In the genomic region with DNA sequence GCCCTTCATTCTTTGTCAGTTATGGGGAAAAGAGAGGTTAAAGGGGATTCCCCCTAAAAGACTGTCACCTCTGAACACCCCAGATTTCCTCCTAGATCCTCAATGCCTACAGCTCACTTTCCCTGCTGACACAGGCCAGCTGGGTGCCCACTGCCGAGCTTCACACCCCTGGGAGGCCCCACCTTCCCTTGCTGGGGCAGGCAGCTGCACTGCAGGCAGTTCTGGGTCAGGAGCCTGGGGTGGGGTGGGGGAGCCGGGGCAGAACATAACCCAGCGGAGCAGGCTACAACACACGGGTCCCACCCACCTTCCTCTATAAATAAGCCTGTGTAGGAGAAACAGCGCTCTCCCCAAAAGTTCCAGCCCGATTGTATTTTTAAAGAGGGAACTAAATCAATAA, we compare ENCODE assay signal across 20 mouse cellular contexts. TPM values are rescaled to one million over a fixed set of nuclear protein-coding genes. Genes with fewer than 3 reads are reported as not detected.
A peak's percentile ranks its signal among the peaks of the same experiment; 100 is the strongest.
DNase-seq lines count a peak whose midpoint lies in the region; ATAC-seq and TF ChIP-seq lines count a peak whose summit lies in the region.
"Had no signal": no experiment of that assay in that cellular context is flagged by ENCODE, and none has a peak within 500 bp of the region (broad histone marks: within the 10 kb centered on the region; RNA-seq: fewer than 3 reads in every experiment).

No protein-coding gene starts in this region.

- TF ChIP-seq CTCF in left cerebral cortex, adult 2 months (IDR thresholded peaks at IDR 0.05): no peak
- no peak for TF ChIP-seq CTCF in liver, postnatal 0 days (IDR thresholded peaks at IDR 0.05; ENCODE audit: low read depth)

- intact Hi-C loops in heart, postnatal 14 days (cut with DNase I): loop anchor here (5.0 kb wide), 1 partner anchor 33 kb away; no protein-coding TSS in a partner anchor
- intact Hi-C loops in left cerebral cortex, adult 2 months (cut with DNase I): no loop called here
- intact Hi-C loops in left cerebral cortex, postnatal 14 days (cut with DNase I): no loop called here

- 0 out of 2 replicates have a peak overlapping the region, but pooled peaks have one; percentile 1 for H3K9ac ChIP-seq in heart, embryonic 15.5 days
- H3K9ac ChIP-seq in embryonic facial prominence, embryonic 14.5 days (ENCODE audit: low read depth, low read length): 0 out of 2 replicates have a peak overlapping the region, but pooled peaks have one; percentile 37
- H3K9ac ChIP-seq in liver, postnatal 0 days (replicated peaks): no peak overlapping the region

- H3K79me2 ChIP-seq in myocyte (ENCODE audit: control insufficient read depth, insufficient read depth): no peaks in the 10 kb centered on the region

- 30% methylated on average over 6 of the region's 6 CpGs for WGBS in heart, embryonic 15.5 days
- 37% methylated on average over 6 of the region's 6 CpGs for WGBS in embryonic facial prominence, embryonic 14.5 days
- 41% methylated on average over 6 of the region's 6 CpGs for WGBS in liver, postnatal 0 days (ENCODE audit: insufficient replicate concordance)

- ATAC-seq in heart, embryonic 15.5 days (replicated peaks; ENCODE audit: insufficient number of reproducible peaks, insufficient read depth, low FRiP score, low read depth): no peak
- no peak for ATAC-seq in embryonic facial prominence, embryonic 14.5 days (ENCODE audit: low read depth)
- ATAC-seq in liver, postnatal 0 days: no peak
- ATAC-seq: CD4-positive, CD25-positive, alpha-beta regulatory T cell, adult 4 months; forebrain, embryonic 16.5 days; intestine, embryonic 16.5 days had no signal

- no peak for TF ChIP-seq EP300 in liver, postnatal 0 days (IDR thresholded peaks at IDR 0.05; ENCODE audit: low read depth)

- no peak for DNase-seq in heart, postnatal 14 days
- DNase-seq in left cerebral cortex, adult 2 months (ENCODE audit: extremely low spot score in 1 of 2, low spot score in 2 of 2): no peak
- no peak for DNase-seq in left cerebral cortex, postnatal 14 days (ENCODE audit: low spot score in 2 of 2)
- DNase-seq in embryonic facial prominence, embryonic 14.5 days (ENCODE audit: low spot score): no peak
- DNase-seq in liver, postnatal 0 days: no peak
- DNase-seq: adrenal gland, postnatal 14 days; cerebellum, adult 9-10 months; kidney, postnatal 4 days; lung, postnatal 4 days had no signal

- H3K4me1 ChIP-seq in heart, embryonic 15.5 days (replicated peaks): peaks cover 90% of the 10 kb centered on the region
- peaks cover 55% of the 10 kb centered on the region for H3K4me1 ChIP-seq in embryonic facial prominence, embryonic 14.5 days (ENCODE audit: control insufficient read depth, insufficient read depth, low read length)
- peaks cover 12% of the 10 kb centered on the region for H3K4me1 ChIP-seq in liver, postnatal 0 days (ENCODE audit: insufficient read depth)

- peak overlapping the region; percentile 94 for H3K4me2 ChIP-seq in heart, embryonic 15.5 days
- H3K4me2 ChIP-seq in embryonic facial prominence, embryonic 14.5 days (ENCODE audit: low read depth, low read length): peak overlapping the region; percentile 12; the same call in 1 of the 2 replicates
- peak overlapping the region; percentile 48 for H3K4me2 ChIP-seq in myocyte (ENCODE audit: low read depth)
- no peak overlapping the region for H3K4me2 ChIP-seq in liver, postnatal 0 days (ENCODE audit: low read depth, low read length)

- H3K27ac ChIP-seq in heart, embryonic 15.5 days: peak overlapping the region; percentile 56
- H3K27ac ChIP-seq in left cerebral cortex, adult 2 months: peak overlapping the region; percentile 1; the same call in 1 of the 2 replicates
- no peak overlapping the region for H3K27ac ChIP-seq in embryonic facial prominence, embryonic 14.5 days (replicated peaks; ENCODE audit: low read depth, low read length)
- H3K27ac ChIP-seq in liver, postnatal 0 days (ENCODE audit: low read depth): no peak overlapping the region
- H3K27ac ChIP-seq: hindbrain, embryonic 12.5 days had no signal

- no peak overlapping the region for H3K4me3 ChIP-seq in heart, embryonic 15.5 days
- H3K4me3 ChIP-seq in left cerebral cortex, adult 2 months: no peak overlapping the region
- no peak overlapping the region for H3K4me3 ChIP-seq in embryonic facial prominence, embryonic 14.5 days (ENCODE audit: low read depth, low read length)
- H3K4me3 ChIP-seq in myocyte: no peak overlapping the region
- no peak overlapping the region for H3K4me3 ChIP-seq in liver, postnatal 0 days (ENCODE audit: low read depth, low read length)
- H3K4me3 ChIP-seq: erythroblast, embryonic 14.5 days had no signal

- no peak overlapping the region for H3ac ChIP-seq in myocyte (ENCODE audit: control insufficient read depth, insufficient read length)

- H3K9me3 ChIP-seq in heart, embryonic 15.5 days (replicated peaks): no peaks in the 10 kb centered on the region
- H3K9me3 ChIP-seq in embryonic facial prominence, embryonic 14.5 days (ENCODE audit: control insufficient read depth, low read length): no peaks in the 10 kb centered on the region
- H3K9me3 ChIP-seq in liver, postnatal 0 days (ENCODE audit: low read length): no peaks in the 10 kb centered on the region
- H3K9me3 ChIP-seq: hindbrain, embryonic 12.5 days had no signal

- peaks cover 7% of the 10 kb centered on the region; the same call in 1 of the 2 replicates for H3K27me3 ChIP-seq in heart, embryonic 15.5 days
- H3K27me3 ChIP-seq in embryonic facial prominence, embryonic 14.5 days (replicated peaks; ENCODE audit: control insufficient read depth, insufficient read depth, low read length): 0 out of 2 replicates have a peak, but pooled peaks cover 9% of the 10 kb centered on the region
- H3K27me3 ChIP-seq in myocyte (ENCODE audit: control insufficient read depth, insufficient read depth, insufficient read length): peaks cover 66% of the 10 kb centered on the region
- H3K27me3 ChIP-seq in liver, postnatal 0 days (ENCODE audit: insufficient read depth, low read length): peaks cover 40% of the 10 kb centered on the region

- no peak for TF ChIP-seq POLR2A in myocyte (IDR thresholded peaks at IDR 0.05; ENCODE audit: insufficient read length, low read depth)

- no peaks in the 10 kb centered on the region for H3K36me3 ChIP-seq in heart, embryonic 15.5 days
- no peaks in the 10 kb centered on the region for H3K36me3 ChIP-seq in embryonic facial prominence, embryonic 14.5 days (ENCODE audit: control insufficient read depth, insufficient read depth, low read length)
- H3K36me3 ChIP-seq in myocyte (ENCODE audit: control insufficient read depth, insufficient read depth): no peaks in the 10 kb centered on the region
- no peaks in the 10 kb centered on the region for H3K36me3 ChIP-seq in liver, postnatal 0 days (replicated peaks; ENCODE audit: insufficient read depth, low read length)

TF ChIP-seq in myocyte, 11 proteins besides CTCF, POLR2A, EP300 and RAD21:
- TF ChIP-seq MYOD1 (IDR thresholded peaks at IDR 0.05; ENCODE audit: control insufficient read depth in 1 of 3, insufficient read length in 2 of 3, low read depth in 2 of 3) (peak in 1 of 3 experiments; percentile 75), POLR2AphosphoS2 (IDR thresholded peaks at IDR 0.05; ENCODE audit: insufficient read length, low read depth) (no peak), TCF12 (IDR thresholded peaks at IDR 0.05; ENCODE audit: insufficient read depth, poor library complexity, severe bottlenecking) (no peak), MYOG (IDR thresholded peaks at IDR 0.05; ENCODE audit: control insufficient read depth in 1 of 3, insufficient read depth in 1 of 3, insufficient read length in 2 of 3, low read depth in 2 of 3) (peak in 1 of 3 experiments; percentile 65), REST (IDR thresholded peaks at IDR 0.05; ENCODE audit: insufficient read depth, insufficient read length) (no peak), CEBPB (IDR thresholded peaks at IDR 0.05; ENCODE audit: insufficient read depth, poor library complexity, severe bottlenecking) (no peak)

RNA-seq across cellular contexts. Expression of a gene that starts 3.7 kb away (rescaled TPM):
- polyA plus RNA-seq in heart, embryonic 15.5 days (2015; fragmentation: Nextera tagmentation; extraction: Ambion mirVana): 5.5 and 6.5 TPM in 2 replicates
- total RNA-seq in heart, postnatal 14 days (2021): 1 to 10 TPM; 4.9 to 8.1 TPM
- total RNA-seq in left cerebral cortex, adult 2 months (2021): 10 to 100 TPM; 45.2 to 48.0 TPM
- total RNA-seq in left cerebral cortex, postnatal 14 days (2021): 10 to 100 TPM; 42.1 to 43.2 TPM
- polyA plus RNA-seq in embryonic facial prominence, embryonic 14.5 days (2014; fragmentation: Nextera tagmentation; extraction: Ambion mirVana): 4.9 and 5.2 TPM in 2 replicates
- 0.12 TPM for polyA plus RNA-seq in myocyte (2012; fragmentation: generic; extraction: Trizol)
- polyA plus RNA-seq in liver, postnatal 0 days (2015; fragmentation: Nextera tagmentation; extraction: Ambion mirVana): 0.15 and 0.17 TPM in 2 replicates
- polyA plus RNA-seq: CD4-positive, CD25-positive, alpha-beta regulatory T cell, adult 4 months had no signal

RNA-seq across cellular contexts. Expression of a gene that starts 24.5 kb away (rescaled TPM):
- 0.41 and 0.45 TPM in 2 replicates for polyA plus RNA-seq in heart, embryonic 15.5 days (2015; fragmentation: Nextera tagmentation; extraction: Ambion mirVana)
- under 1 TPM in 1 of 2 experiments, not detected in 1; 0.50 TPM for total RNA-seq in heart, postnatal 14 days (2021)
- 1 to 10 TPM; 2.1 to 2.4 TPM for total RNA-seq in left cerebral cortex, adult 2 months (2021)
- total RNA-seq in left cerebral cortex, postnatal 14 days (2021): 1 to 10 TPM; 1.5 to 3.8 TPM
- polyA plus RNA-seq in embryonic facial prominence, embryonic 14.5 days (2014; fragmentation: Nextera tagmentation; extraction: Ambion mirVana): 0.22 and 3.0 TPM in 2 replicates
- polyA plus RNA-seq in myocyte (2012; fragmentation: generic; extraction: Trizol): not detected
- 0.07 and 0.15 TPM in 2 replicates for polyA plus RNA-seq in liver, postnatal 0 days (2015; fragmentation: Nextera tagmentation; extraction: Ambion mirVana)
- total RNA-seq: adrenal gland, postnatal 14 days; gastrocnemius, adult 8-10 months; neutrophil, adult 5-6 weeks had no signal
- polyA plus RNA-seq: CD4-positive, CD25-positive, alpha-beta regulatory T cell, adult 4 months; erythroblast, embryonic 14.5 days; intestine, embryonic 16.5 days; small intestine, adult 2 months; stomach, embryonic 14.5 days had no signal

Comparison
In these comparisons a context has a peak if more than half of its experiments do, and no peak if none do; other contexts are left out.
1. H3K27ac ChIP-seq: peak in heart, embryonic 15.5 days (single experiment) and left cerebral cortex, adult 2 months (single experiment); none in embryonic facial prominence, embryonic 14.5 days (single experiment) and liver, postnatal 0 days (single experiment).